Mouse (Mus musculus) midbrain, embryonic 15.5 days (tissue): ENCODE data around the gene Cars2. TPM values are rescaled to one million over a fixed set of nuclear protein-coding genes. Genes with fewer than 3 reads are reported as not detected.
"Not testable (repeated sequence)": the region's sequence is repeated elsewhere in the genome, so short reads cannot be mapped to it uniquely, and the experiment has no call there.

Source experiments
- ATAC-seq: fragments of 200-750 bp; cut with Nextera tagmentation; replicated peaks from 2 replicates; pipeline ENCODE4 v1.8.0; 2017; ENCODE audit warnings: moderate TSS enrichment
- H3K27ac ChIP-seq: fragments of 300-500 bp; sonication (generic); 2 replicates; pipeline ENCODE4 v1.5.1; 2015; ENCODE audit warnings: mild to moderate bottlenecking, inconsistent platforms
- H3K27me3 ChIP-seq: fragments of 300-500 bp; sonication (generic); replicated peaks from 2 replicates; pipeline ENCODE4 v1.6.1; 2015; ENCODE audit warnings: inconsistent platforms
- H3K36me3 ChIP-seq: fragments of 300-500 bp; sonication (generic); replicated peaks from 2 replicates; pipeline ENCODE4 v1.6.1; 2015; ENCODE audit warnings: inconsistent platforms
- H3K4me1 ChIP-seq: fragments of 300-500 bp; sonication (generic); 2 replicates; pipeline ENCODE4 v1.6.1; 2015; ENCODE audit warnings: inconsistent platforms
- H3K4me2 ChIP-seq: fragments of 300-500 bp; sonication (generic); 2 replicates; pipeline ENCODE4 v1.6.1; 2015; ENCODE audit warnings: inconsistent platforms, mild to moderate bottlenecking, moderate library complexity
- H3K4me3 ChIP-seq: fragments of 300-500 bp; sonication (generic); 2 replicates; pipeline ENCODE4 v1.5.1; 2015; ENCODE audit warnings: mild to moderate bottlenecking, inconsistent platforms
- H3K9ac ChIP-seq: fragments of 300-500 bp; sonication (generic); 2 replicates; pipeline ENCODE4 v1.6.1; 2015; ENCODE audit warnings: mild to moderate bottlenecking, inconsistent platforms
- H3K9me3 ChIP-seq: fragments of 300-500 bp; sonication (generic); 2 replicates; pipeline ENCODE4 v1.6.1; 2016; ENCODE audit warnings: inconsistent platforms
- WGBS: fragments of 180-500 bp; shearing (Covaris S2); methylation state at CpG from one replicate; pipeline ENCODE4 v1.1.7; 2015; ENCODE audit warnings: mixed read lengths; 5-methylcytosine and 5-hydroxymethylcytosine counted together
- polyA plus RNA-seq: library from polyadenylated mRNA; unstranded; fragments of >200 nt; fragmentation: Nextera tagmentation; extraction: Ambion mirVana; gene quantifications from 2 replicates; pipeline ENCODE4 v1.2.1, GENCODE M21; 2015

Gene Cars2
- polyA plus RNA-seq, 1 experiment from 2014 or later, result 21.7 TPM

GRCm38 (mm10) chr8:11569260-11570097 lies 18.9 kb upstream of the Cars2 start:
- 87% methylated on average over 22 of the region's 22 CpGs for WGBS
- Histone ChIP-seq H3K27ac (no peak overlapping the region), H3K9me3 (no peaks in the 10 kb centered on the region), H3K27me3 (no peaks in the 10 kb centered on the region), H3K4me1 (no peaks in the 10 kb centered on the region), H3K9ac (no peak overlapping the region), H3K4me2 (no peak overlapping the region), H3K4me3 (no peak overlapping the region), H3K36me3 (peaks cover 6% of the 10 kb centered on the region)
- ATAC-seq, result no peak

- not testable (repeated sequence) for H3K9me3 ChIP-seq, H3K9ac ChIP-seq, H3K4me3 ChIP-seq, H3K4me1 ChIP-seq, H3K4me2 ChIP-seq, H3K27ac ChIP-seq, ATAC-seq, H3K27me3 ChIP-seq
- WGBS, result 91% methylated on average over 2 of the region's 2 CpGs
- peaks cover 15% of the 10 kb centered on the region for H3K36me3 ChIP-seq
These were observed 17.6 kb upstream of the Cars2 start for GRCm38 (mm10) chr8:11568193-11568592.

DNA sequence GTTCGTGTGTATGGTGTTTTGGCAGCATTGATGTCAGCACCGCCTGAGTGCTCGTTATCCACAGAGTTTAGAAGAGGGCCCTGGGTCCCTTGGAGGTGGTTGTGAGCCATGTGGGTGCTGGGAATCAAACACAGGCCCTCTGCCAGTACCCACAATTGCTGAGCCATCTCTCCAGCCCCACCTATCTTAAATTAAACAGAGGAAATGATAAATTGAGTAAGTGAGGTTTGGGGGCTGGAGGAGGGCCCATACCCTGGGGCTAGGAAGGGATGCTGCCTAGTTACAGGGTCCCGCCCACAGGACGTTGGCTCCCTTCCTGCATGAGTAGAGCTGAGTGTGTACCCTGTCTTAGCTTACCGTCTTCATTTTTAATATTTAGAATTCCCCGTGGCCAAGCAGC lies 14.1 kb upstream of the Cars2 start:
- Histone ChIP-seq H3K9me3 (no peaks in the 10 kb centered on the region), H3K4me2 (no peak overlapping the region), H3K9ac (no peak overlapping the region), H3K36me3 (peaks cover 24% of the 10 kb centered on the region), H3K27ac (no peak overlapping the region), H3K4me1 (peaks cover 8% of the 10 kb centered on the region), H3K27me3 (no peaks in the 10 kb centered on the region), H3K4me3 (no peak overlapping the region)
- WGBS, result 94% methylated on average over 7 of the region's 7 CpGs
- ATAC-seq, result no peak

- H3K27ac ChIP-seq, result no peak overlapping the region
- no peaks in the 10 kb centered on the region for H3K27me3 ChIP-seq
- H3K9me3 ChIP-seq, result no peaks in the 10 kb centered on the region
- peaks cover 13% of the 10 kb centered on the region for H3K4me1 ChIP-seq
- no peak overlapping the region for H3K4me3 ChIP-seq
- H3K4me2 ChIP-seq, result no peak overlapping the region
- H3K9ac ChIP-seq, result no peak overlapping the region
- no peak for ATAC-seq
- H3K36me3 ChIP-seq, result peaks cover 24% of the 10 kb centered on the region
- WGBS, result 79% methylated on average over 5 of the region's 5 CpGs
These were observed 13.7 kb upstream of the Cars2 start for GRCm38 (mm10) chr8:11564236-11564635.

GRCm38 (mm10) chr8:11560220-11560619 lies 9.6 kb upstream of the Cars2 start:
- peaks cover 21% of the 10 kb centered on the region for H3K4me1 ChIP-seq
- H3K9ac ChIP-seq, result no peak overlapping the region
- H3K36me3 ChIP-seq, result peaks cover 21% of the 10 kb centered on the region
- H3K4me3 ChIP-seq, result no peak overlapping the region
- 81% methylated on average over 9 of the region's 9 CpGs for WGBS
- no peak for ATAC-seq
- no peak overlapping the region for H3K27ac ChIP-seq
- H3K27me3 ChIP-seq, result no peaks in the 10 kb centered on the region
- H3K4me2 ChIP-seq, result no peak overlapping the region
- H3K9me3 ChIP-seq, result no peaks in the 10 kb centered on the region

DNA sequence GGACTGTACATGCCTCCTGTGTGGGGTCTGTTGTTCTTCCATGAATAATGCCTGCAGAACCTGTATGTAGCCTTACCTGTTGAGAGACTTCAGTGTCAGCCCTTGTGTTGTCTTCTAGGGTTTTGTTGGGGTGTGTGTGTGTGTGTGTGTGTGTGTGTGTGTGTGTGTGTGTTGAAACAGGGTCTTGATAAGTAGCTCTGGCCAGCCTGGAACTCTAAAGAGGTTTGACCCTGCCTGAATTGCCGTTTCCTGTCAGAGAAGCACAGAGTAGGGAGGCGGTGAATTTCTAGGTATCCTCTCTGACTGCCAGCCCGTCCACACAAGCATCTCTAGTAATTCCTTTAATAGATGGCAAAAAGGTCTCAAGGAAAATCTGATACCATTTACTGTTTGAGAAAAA lies 8.9 kb upstream of the Cars2 start:
- Histone ChIP-seq H3K36me3 (peaks cover 18% of the 10 kb centered on the region), H3K4me3 (no peak overlapping the region), H3K9me3 (no peaks in the 10 kb centered on the region), H3K4me2 (peak overlapping the region; percentile 74; the same call in 1 of the 2 replicates), H3K9ac (no peak overlapping the region), H3K27me3 (no peaks in the 10 kb centered on the region), H3K27ac (no peak overlapping the region), H3K4me1 (peaks cover 23% of the 10 kb centered on the region)
- ATAC-seq, result no peak
- 75% methylated on average over 3 of the region's 3 CpGs for whole genome bisulfite sequencing

- peak; percentile 80 for ATAC-seq
- Histone ChIP-seq H3K27ac (peak overlapping the region; percentile 100), H3K9ac (peak overlapping the region; percentile 77), H3K4me2 (peak overlapping the region; percentile 74), H3K4me1 (peaks cover 34% of the 10 kb centered on the region), H3K27me3 (no peaks in the 10 kb centered on the region), H3K9me3 (no peaks in the 10 kb centered on the region), H3K36me3 (peaks cover 8% of the 10 kb centered on the region; the same call in 1 of the 2 replicates), H3K4me3 (peak overlapping the region; percentile 93)
- WGBS, result under 1% methylated on average over 66 of the region's 67 CpGs
These were observed 7.4 kb upstream of the Cars2 start for GRCm38 (mm10) chr8:11557768-11558629.

DNA sequence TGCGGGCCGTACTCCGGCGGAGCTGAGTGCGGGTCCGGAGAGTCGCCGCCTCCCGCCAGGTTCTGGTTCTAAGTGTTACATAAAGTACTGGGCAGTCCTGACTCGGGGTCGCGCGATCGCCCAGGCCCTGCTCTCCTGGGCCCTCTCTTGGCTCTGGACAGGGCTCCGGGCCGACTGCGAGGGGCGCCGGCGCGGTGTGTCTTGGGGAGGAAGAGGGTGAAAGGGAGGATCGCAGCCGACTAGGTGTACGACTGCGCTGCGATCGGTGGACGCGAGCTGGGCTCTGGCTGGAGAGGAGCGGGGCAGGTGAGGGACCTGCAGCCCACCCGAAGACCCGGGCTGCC lies 6.8 kb upstream of the Cars2 start:
- peaks cover 34% of the 10 kb centered on the region for H3K4me1 ChIP-seq
- H3K9me3 ChIP-seq, result no peaks in the 10 kb centered on the region
- H3K4me2 ChIP-seq, result peak overlapping the region; percentile 74
- H3K27ac ChIP-seq, result peak overlapping the region; percentile 100
- no peak for ATAC-seq
- WGBS, result 1% methylated on average over 31 of the region's 32 CpGs
- H3K27me3 ChIP-seq, result no peaks in the 10 kb centered on the region
- H3K9ac ChIP-seq, result peak overlapping the region; percentile 77
- peak overlapping the region; percentile 93 for H3K4me3 ChIP-seq
- H3K36me3 ChIP-seq, result peaks cover 8% of the 10 kb centered on the region; the same call in 1 of the 2 replicates

GRCm38 (mm10) chr8:11556691-11557423 lies 6.3 kb upstream of the Cars2 start:
- Histone ChIP-seq H3K36me3 (peaks cover 6% of the 10 kb centered on the region; the same call in 1 of the 2 replicates), H3K4me2 (peak overlapping the region; percentile 74), H3K4me3 (peak overlapping the region; percentile 93), H3K4me1 (peaks cover 34% of the 10 kb centered on the region), H3K27me3 (no peaks in the 10 kb centered on the region), H3K9ac (peak overlapping the region; percentile 77), H3K27ac (peak overlapping the region; percentile 100), H3K9me3 (no peaks in the 10 kb centered on the region)
- ATAC-seq, result no peak
- WGBS, result under 1% methylated on average over 85 of the region's 85 CpGs

- H3K4me1 ChIP-seq, result peaks cover 35% of the 10 kb centered on the region
- H3K9ac ChIP-seq, result peak overlapping the region; percentile 87
- peak overlapping the region; percentile 93 for H3K4me3 ChIP-seq
- under 1% methylated on average over 103 of the region's 103 CpGs for WGBS
- ATAC-seq, result peak; percentile 92
- no peaks in the 10 kb centered on the region for H3K27me3 ChIP-seq
- peak overlapping the region; percentile 74 for H3K4me2 ChIP-seq
- peak overlapping the region; percentile 100 for H3K27ac ChIP-seq
- H3K9me3 ChIP-seq, result no peaks in the 10 kb centered on the region
- H3K36me3 ChIP-seq, result no peaks in the 10 kb centered on the region
These were observed 5.4 kb upstream of the Cars2 start for GRCm38 (mm10) chr8:11555720-11556591.
